Mouse (Mus musculus) right cerebral cortex, adult 2 months (tissue): Measurements from ENCODE around the gene Adgra3.

Experiments
- DNase-seq, 2 experiments: peaks; one replicate each; pipeline ENCODE4 v3.0.0; 2021 to 2022; ENCODE audit warnings: low spot score in 2 of 2

Gene Adgra3

GRCm38 (mm10) chr5:50058421-50059286 lies at the start of gene Adgra3:
TSS of gene Adgra3 (minus strand) at chr5:50059006.
- peak; percentile 25 to 26 for DNase-seq

- no peak for DNase-seq
These were observed 24.6 kb upstream of the Adgra3 start for GRCm38 (mm10) chr5:50083441-50083840.

- DNase-seq: no peak
These were observed 15.4 kb upstream of the Adgra3 start for GRCm38 (mm10) chr5:50074245-50074644.

- no peak for DNase-seq
These were observed 5.4 kb upstream of the Adgra3 start for GRCm38 (mm10) chr5:50064236-50064635.

GRCm38 (mm10) chr5:50059586-50059985 lies 780 bp upstream of the Adgra3 start:
- DNase-seq: no peak

GRCm38 (mm10) chr5:50057612-50058420 lies 990 bp downstream of the Adgra3 start:
- no peak for DNase-seq

- DNase-seq: no peak
These were observed 6.3 kb downstream of the Adgra3 start for GRCm38 (mm10) chr5:50052456-50052855.

GRCm38 (mm10) chr5:50050668-50051425 lies 8.0 kb downstream of the Adgra3 start:
- no peak for DNase-seq

GRCm38 (mm10) chr5:50050037-50050436 lies 8.8 kb downstream of the Adgra3 start:
- DNase-seq: no peak

GRCm38 (mm10) chr5:50049506-50049905 lies 9.3 kb downstream of the Adgra3 start:
- no peak for DNase-seq

- no peak for DNase-seq
These were observed 9.8 kb downstream of the Adgra3 start for GRCm38 (mm10) chr5:50048960-50049359.

- DNase-seq: no peak
These were observed 10.4 kb downstream of the Adgra3 start for GRCm38 (mm10) chr5:50048271-50048851.

- DNase-seq: no peak
These were observed 13.6 kb downstream of the Adgra3 start for GRCm38 (mm10) chr5:50045180-50045579.

GRCm38 (mm10) chr5:50043677-50044076 lies 15.1 kb downstream of the Adgra3 start:
- no peak for DNase-seq

GRCm38 (mm10) chr5:50042274-50042943 lies 16.4 kb downstream of the Adgra3 start:
- DNase-seq: no peak

GRCm38 (mm10) chr5:50039521-50039920 lies 19.3 kb downstream of the Adgra3 start:
- no peak for DNase-seq

GRCm38 (mm10) chr5:50037666-50038065 lies 21.1 kb downstream of the Adgra3 start:
- DNase-seq: no peak

- no peak for DNase-seq
These were observed 23.8 kb downstream of the Adgra3 start for GRCm38 (mm10) chr5:50034900-50035514.

- no peak for DNase-seq
These were observed 24.6 kb downstream of the Adgra3 start for GRCm38 (mm10) chr5:50034231-50034630.

GRCm38 (mm10) chr5:50033660-50034059 lies 25.1 kb downstream of the Adgra3 start:
- no peak for DNase-seq

GRCm38 (mm10) chr5:50032332-50032731 lies 26.5 kb downstream of the Adgra3 start:
- no peak for DNase-seq
